Mouse (Mus musculus) small intestine, adult 10 weeks (tissue): ENCODE measurements around the gene Sema3d. TPM values are rescaled to one million over a fixed set of nuclear protein-coding genes. Genes with fewer than 3 reads are reported as not detected.

Experiments used
- polyA plus RNA-seq: library from polyadenylated mRNA; stranded (reverse); fragments of 350-450 nt; fragmentation: Illumina TruSeq; extraction: RNeasy Lipid Tissue Mini Kit (QIAGEN cat#74804); gene quantifications from one replicate; pipeline ENCODE4 v1.2.3, GENCODE M21; 2014; ENCODE audit warnings: low replicate concordance

Sema3d gene
- 2.9 TPM for polyA plus RNA-seq

GRCm38 (mm10) chr5:12383133-12383959 lies at the start of gene Sema3d:
Gene Sema3d (plus strand): TSS chr5:12383385.

